Mouse (Mus musculus) MEL-GATA-1-ER (cell line): Measurements from ENCODE around the gene Lrrc51.

Experiments
- DNase-seq: peaks from one replicate; pipeline ENCODE4 v3.0.0-alpha.2; 2012; ENCODE audit warnings: low read depth; ENCODE audit errors: extremely low read depth

The Lrrc51 gene

DNA sequence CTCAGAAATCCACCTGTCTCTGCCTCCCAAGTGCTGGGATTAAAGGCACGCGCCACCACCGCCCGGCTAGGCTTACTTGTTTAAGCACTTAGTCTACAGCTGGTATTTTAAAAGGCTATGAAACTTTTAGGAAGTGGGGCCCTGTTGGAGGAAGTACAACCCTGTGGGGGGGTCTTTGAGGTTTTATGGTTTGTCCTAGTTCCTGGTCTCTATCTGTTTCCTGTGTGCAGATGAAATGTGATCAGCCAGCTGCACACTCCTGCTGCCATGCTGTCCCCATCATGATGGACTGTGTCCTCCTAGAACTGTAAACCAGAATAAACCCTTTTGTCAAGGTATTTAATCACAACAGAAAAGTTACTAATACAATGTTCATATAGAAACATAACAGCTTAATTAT is 49.5 kb downstream of the Lrrc51 start:
- DNase-seq: no peak

DNA sequence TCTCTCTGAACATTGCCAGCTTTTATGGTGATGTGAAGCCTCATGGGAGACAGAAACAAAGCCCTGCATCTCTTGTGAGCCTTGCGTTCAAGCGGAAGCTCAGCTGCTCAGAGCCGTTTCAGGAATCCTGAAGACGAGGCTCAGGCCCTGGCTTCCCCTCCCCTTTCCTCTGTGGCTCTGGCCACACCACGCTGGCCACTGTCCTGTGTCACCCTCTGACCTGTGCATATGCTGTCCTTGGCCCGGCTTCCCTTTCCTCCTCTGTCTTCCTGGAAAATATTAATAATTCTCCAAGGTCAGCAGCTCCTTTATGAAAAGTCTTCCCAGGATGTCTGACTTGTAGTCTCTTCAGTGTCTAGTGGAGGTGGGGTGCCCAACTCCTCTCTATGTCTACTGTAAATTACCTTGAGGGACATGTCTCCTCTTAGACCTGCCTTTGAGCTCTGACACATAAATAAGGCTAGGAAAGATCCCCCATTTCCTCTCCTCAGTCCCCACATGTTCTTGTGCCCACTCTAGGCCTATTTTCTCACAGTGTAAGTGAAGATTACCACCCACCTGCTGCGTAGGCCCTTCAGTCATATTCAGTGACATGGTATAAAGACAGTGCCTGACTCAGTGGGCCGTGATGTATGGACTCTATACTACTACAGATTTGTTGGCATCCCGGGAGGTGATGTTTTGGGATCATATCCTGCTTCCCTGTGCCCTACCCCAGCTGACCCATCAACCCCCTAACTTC is 51.1 kb downstream of the Lrrc51 start:
- no peak for DNase-seq

DNA sequence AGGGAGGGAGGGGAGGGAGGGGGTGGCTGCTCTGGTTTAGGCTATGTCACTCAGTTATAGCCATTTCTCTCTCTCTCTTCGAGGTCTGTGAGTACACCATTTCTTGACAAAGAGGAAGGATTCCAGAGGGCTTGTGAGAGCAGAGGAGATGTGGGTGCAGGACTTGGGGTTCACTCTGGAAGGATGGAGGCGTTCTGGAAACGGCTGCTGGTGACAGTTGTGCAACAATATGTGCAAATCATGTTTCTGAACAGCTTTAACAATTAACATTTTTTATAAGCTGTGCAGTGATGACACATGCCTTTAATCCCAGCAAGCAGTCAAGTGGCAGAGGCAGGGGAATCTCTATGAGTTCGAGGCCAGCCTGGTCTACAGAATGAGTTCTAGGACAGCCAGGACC is 52.8 kb downstream of the Lrrc51 start:
- DNase-seq: no peak

DNA sequence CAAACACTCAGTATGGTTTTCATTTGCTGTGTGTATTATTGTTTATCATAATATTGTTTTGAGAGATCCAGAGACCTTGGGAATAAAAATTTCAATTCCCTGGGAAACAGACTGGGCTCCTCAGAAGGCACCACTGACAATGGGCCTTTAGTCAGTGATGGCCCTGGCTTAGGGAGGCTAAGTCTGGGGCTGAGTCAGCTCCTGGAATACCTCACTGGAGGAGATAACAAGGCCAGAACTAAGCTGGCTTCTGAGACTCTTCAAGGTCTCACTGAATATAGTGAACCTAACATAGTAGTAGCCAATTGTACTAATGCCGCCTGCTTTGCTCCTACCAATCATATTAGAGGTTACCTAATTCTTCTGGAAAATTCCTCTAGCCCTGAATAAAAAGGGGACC is 57.7 kb downstream of the Lrrc51 start:
- no peak for DNase-seq

DNA sequence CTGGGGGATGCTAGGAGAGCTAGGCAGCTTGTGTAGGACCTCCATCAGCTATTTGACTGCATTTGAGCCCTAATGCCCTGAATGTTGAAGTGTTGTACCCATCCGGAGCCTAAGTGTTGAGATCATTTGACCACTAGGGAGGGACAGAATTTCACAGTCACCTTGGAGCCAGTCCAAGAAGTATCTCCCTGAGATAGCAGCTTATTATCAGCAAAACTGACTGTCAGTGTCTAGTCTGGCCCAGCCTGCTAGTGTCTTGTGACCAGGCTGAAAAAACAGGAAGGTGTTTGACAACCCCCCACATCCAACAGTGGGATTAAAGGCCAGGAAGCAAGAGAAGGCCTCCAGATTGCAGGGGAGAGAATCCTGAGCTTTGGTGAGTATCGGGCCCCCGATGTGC is 62.4 kb downstream of the Lrrc51 start:
- no peak for DNase-seq

DNA sequence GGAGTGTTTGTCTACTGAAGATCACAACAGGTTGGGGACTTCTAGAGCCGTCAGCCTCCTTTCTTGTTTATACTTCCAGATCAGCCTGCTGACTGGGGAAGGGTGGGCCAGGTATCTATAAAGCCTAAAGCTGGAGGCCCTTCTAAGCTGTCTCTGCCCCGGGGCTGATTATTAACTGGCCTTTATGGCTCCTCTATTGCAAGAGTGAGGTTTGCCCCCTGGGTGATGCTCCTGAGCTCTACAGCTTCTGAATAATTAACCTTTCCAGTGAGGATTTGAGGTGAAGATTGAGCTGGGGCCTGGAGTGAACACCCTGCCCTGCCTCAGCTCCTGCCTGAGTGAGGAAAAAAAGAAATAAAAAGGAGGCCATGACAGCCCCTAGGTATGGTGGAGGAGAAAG is 63.1 kb downstream of the Lrrc51 start, which contains the start of gene Folr1:
TSS of gene Folr1 (minus strand) at position 160 of the 400 bp plus-strand sequence.
- DNase-seq: no peak

DNA sequence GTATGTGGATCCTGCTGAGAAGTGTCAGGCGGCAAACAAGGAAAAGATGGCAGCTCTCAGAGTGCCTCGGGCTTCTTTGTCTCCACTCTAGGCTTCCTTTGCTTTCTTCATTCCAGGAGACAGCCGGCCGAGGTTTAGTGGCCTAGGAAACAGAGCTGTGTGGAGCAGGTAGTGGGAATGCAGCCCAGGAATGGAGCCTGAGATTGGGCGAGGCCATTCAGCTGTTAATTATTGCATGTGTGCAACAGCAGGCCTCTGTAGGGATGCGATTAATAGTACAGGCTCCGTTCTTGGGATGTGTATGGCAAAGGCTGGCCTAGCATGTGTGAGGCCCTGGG is 64.6 kb downstream of the Lrrc51 start:
- DNase-seq: no peak

DNA sequence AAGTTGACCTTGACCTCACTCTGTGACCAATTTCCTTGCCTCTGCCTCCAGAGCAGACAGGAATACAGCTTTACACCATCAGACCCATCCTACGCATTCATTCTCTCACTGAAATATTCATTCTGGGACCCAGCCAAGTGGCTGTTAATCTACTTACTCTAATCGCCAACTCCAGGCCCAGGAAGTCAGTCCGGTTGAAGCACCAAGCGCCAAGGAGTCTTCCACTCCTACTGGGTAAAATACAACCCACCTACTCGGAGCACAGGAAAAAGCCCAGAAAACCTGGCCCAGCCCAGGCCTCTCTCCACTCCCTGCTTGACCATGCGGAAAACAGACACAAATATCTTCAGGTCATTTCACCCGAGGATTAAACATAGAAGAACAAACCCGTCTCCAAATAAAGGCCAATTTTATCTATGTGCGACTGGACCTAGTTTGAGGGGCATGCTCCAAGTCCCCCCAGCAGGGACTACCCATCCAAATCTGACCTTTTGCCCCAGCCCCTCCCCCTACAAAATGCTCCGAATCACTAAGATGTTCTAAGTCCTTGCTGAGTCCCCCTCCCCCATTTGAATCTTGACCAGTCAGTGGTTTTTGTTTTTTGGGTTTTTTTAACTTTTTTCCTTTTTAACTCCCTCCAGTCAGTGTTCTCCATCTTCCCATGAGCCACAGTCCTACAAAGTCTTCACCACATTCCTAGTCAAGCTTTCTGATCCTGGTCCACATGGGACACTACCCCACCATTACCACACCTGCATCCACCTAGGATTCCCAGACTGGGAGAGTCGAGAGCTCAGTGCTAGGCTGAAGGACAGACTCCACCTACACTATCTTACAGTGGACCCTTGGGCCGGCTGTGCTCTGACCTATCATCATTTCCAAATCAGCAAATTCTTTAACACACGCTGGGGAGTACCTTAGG is 65.2 kb downstream of the Lrrc51 start:
- DNase-seq: no peak

DNA sequence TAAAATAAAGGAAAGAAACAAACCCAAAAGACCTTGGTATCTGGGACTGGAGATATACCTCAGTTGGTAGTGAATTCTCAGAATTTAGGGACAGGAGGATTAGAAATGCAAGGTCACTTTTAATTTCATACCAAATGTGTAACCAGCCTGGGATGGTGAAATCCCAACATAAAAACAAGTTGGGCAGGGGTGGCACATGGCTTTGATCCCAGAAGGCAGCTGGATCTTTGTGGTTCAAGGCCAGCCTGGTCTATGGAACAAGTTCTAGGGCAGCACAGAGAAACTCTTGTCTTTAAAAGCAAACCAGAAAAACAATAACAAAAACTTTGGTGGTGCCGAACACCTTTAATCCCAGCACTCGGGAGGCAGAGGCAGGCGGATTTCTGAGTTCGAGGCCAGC is 66.2 kb downstream of the Lrrc51 start:
- no peak for DNase-seq

DNA sequence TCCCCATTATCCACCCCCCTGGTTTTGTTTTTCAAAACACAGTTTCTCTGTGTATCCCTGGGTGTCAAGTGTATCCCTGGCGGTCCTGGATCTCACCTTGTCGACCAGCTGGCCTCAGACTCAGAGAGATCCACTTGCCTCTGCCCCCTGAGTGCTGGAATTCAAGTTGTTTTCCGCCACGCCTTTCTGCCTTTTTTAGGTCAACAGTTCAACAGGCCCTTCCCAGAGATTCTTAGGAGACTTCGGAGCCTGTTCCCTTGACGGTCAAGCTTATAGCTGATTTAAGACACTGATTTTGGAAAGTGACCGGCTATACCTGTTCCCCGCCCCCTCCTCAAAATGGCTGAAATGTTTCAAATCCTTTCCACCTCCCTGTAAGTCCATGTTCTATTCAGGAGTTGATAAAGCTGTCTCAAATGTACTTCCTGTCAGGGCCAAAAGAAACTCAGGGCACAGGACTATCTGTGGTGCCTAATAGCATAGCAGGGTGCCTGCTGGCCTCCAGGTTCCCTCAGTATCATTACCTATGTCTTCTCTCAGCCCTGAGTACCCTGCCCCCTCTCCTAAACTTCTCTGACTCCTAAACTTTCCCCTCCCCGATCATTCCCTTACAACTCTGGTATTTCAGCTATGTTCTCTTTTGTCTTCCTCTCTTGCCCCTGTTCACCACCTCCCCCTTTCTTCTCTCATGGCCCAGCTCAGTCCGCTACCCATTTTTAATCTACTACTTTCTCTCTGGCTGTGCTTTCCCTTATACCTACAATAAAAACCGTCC is 67.0 kb downstream of the Lrrc51 start:
- no peak for DNase-seq

DNA sequence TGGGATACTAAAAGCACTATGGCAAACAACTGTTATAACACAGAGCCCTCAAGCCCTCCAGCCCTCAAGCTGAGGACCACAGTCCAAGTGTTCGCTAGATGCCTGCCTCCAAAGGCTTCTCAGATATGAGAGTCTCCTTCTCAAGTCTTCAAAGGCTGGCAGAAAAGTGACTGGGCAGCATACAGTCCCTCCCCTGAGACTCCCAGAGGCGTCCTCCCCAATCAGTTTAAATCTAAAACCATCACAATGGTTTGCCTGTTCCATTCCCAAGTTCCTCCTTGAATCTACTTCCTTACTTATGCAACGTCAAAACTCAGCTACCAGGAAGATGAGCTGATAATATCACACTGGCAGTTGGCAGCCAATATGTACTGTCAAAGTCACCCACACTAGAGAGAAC is 70.3 kb downstream of the Lrrc51 start, which contains the start of gene Anapc15:
TSS of gene Anapc15 (plus strand) at position 301 of the 400 bp plus-strand sequence.
- DNase-seq: no peak
